Mouse (Mus musculus) neural tube, embryonic 13.5 days (tissue): ENCODE results near the gene Msi2. TPM values are rescaled to one million over a fixed set of nuclear protein-coding genes. Genes with fewer than 3 reads are reported as not detected.
A peak's percentile ranks its signal among the peaks of the same experiment; 100 is the strongest.

Experiments used
- ATAC-seq: fragments of 200-750 bp; cut with Nextera tagmentation; 2 replicates; pipeline ENCODE4 v1.8.0; 2017; ENCODE audit warnings: low read depth, mild to moderate bottlenecking, moderate TSS enrichment, moderate library complexity
- H3K27ac ChIP-seq: fragments of 300-500 bp; sonication (generic); replicated peaks from 2 replicates; pipeline ENCODE4 v1.5.1; 2015; ENCODE audit warnings: moderate library complexity, mild to moderate bottlenecking, inconsistent platforms
- H3K27me3 ChIP-seq: fragments of 300-500 bp; sonication (generic); 2 replicates; pipeline ENCODE4 v1.6.1; 2015; ENCODE audit warnings: mild to moderate bottlenecking, inconsistent platforms
- H3K36me3 ChIP-seq: fragments of 300-500 bp; sonication (generic); 2 replicates; pipeline ENCODE4 v1.6.1; 2015; ENCODE audit warnings: mild to moderate bottlenecking, inconsistent platforms
- H3K4me1 ChIP-seq: fragments of 300-500 bp; sonication (generic); replicated peaks from 2 replicates; pipeline ENCODE4 v1.6.1; 2015; ENCODE audit warnings: inconsistent platforms
- H3K4me2 ChIP-seq: fragments of 300-500 bp; sonication (generic); 2 replicates; pipeline ENCODE4 v1.6.1; 2015; ENCODE audit warnings: inconsistent platforms, mild to moderate bottlenecking, moderate library complexity
- H3K4me3 ChIP-seq: fragments of 300-500 bp; sonication (generic); 2 replicates; pipeline ENCODE4 v1.5.1; 2015; ENCODE audit warnings: mild to moderate bottlenecking, inconsistent platforms
- H3K9ac ChIP-seq: fragments of 300-500 bp; sonication (generic); 2 replicates; pipeline ENCODE4 v1.6.1; 2015; ENCODE audit warnings: moderate library complexity, mild to moderate bottlenecking, inconsistent platforms
- H3K9me3 ChIP-seq: fragments of 300-500 bp; sonication (generic); 2 replicates; pipeline ENCODE4 v1.6.1; 2016; ENCODE audit warnings: inconsistent platforms
- WGBS: fragments of 180-500 bp; shearing (Covaris S2); methylation state at CpG from one replicate; pipeline ENCODE4 v1.1.7; 2015; 5-methylcytosine and 5-hydroxymethylcytosine counted together
- polyA plus RNA-seq: library from polyadenylated mRNA; unstranded; fragments of >200 nt; fragmentation: Nextera tagmentation; extraction: Ambion mirVana; gene quantifications from 2 replicates; pipeline ENCODE4 v1.2.1, GENCODE M21; 2015

The Msi2 gene
- polyA plus RNA-seq = 20.9 and 21.7 TPM in 2 replicates

DNA sequence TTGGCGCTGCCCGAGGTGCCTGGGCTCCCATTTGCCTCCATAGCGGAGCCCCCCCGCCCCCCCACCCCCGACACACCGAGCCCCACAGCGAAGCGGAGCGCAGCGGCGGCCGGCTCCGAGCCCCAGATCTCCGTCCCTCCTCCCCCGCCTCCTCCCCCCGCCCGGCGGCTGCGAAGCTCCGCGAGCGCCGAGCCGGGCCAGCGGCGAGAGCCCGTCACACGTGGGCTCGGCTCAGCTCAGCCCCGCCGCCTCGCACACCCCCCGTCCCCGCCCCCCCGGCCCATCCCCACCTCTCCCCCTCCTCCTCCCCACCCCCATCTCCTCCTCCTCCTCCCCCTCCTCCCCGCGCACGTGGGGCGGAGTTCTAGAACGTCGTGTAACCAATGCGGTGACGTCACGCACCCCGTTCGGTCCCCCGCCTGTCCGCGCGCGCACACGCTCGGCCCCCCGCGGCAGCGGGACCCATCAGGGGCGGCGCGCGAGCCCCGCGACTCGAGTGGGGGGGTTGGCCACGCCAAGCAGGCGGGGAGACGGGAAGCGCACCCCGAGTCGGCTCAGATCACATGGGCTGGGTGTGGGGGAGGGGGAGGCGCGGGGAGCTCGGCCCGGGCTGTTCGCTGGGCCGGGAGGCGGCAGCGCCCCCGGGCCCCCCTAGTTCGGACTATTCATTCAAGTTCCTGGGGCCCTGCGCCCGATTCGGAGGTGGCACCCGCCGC lies at the start of gene Msi2:
Msi2 (minus strand) TSS at position 464 of the 716 bp plus-strand sequence.
- Histone ChIP-seq H3K36me3 (no peaks in the 10 kb centered on the region), H3K27me3 (no peaks in the 10 kb centered on the region), H3K4me2 (peak within 1 kb of the TSS; percentile 89), H3K9me3 (no peaks in the 10 kb centered on the region), H3K27ac (peak within 1 kb of the TSS; percentile 94), H3K4me3 (peak within 1 kb of the TSS; percentile 92), H3K4me1 (peaks cover 58% of the 10 kb centered on the region), H3K9ac (peak within 1 kb of the TSS; percentile 99)
- under 1% methylated on average over 48 of the region's 84 CpGs for WGBS
- peak; percentile 87 for ATAC-seq

DNA sequence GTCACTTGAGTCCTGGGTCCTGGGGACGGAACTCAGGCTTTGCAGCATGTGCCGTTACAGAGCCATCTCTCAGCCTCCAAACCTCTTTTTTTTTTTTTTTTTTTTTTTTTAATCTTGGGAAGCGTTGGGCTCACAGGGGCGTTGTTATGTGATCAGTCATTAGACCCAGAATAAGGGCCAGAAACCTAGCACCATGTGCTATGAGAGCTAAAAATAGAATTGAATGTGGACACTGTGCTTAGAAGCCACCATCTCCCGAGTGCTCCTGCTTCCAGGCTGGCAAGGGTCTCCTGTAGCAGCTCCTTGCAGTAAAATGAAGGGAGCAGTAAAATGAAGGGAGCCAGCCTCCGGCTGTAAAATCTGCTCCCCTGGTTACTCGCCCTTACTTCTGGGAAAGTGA lies 47.3 kb upstream of the Msi2 start:
- Histone ChIP-seq H3K27ac (no peak overlapping the region), H3K4me3 (no peak overlapping the region), H3K27me3 (no peaks in the 10 kb centered on the region), H3K9ac (no peak overlapping the region), H3K4me1 (0 out of 2 replicates have a peak, but pooled peaks cover 4% of the 10 kb centered on the region), H3K36me3 (no peaks in the 10 kb centered on the region), H3K9me3 (no peaks in the 10 kb centered on the region), H3K4me2 (no peak overlapping the region)
- WGBS = 28% methylated on average over 7 of the region's 7 CpGs
- no peak for ATAC-seq

DNA sequence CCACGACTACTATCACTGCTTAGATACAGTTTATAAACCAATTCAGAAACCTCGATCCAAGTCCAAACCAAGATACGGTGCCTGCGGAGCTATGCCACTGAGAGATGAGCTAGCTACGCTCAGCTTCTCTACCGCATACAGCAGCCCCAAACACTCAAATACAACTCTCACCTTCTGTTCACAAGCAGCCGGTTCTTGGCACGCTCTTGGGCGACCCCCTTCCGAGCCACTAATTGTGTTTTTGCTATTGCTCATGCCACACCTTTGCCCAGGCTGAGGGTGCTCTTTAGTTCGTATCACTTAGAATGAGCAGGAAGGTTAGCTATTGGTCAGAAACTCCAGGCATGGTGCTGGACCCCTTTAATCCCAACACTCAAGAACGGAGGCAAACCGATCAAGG lies 45.1 kb upstream of the Msi2 start:
- ATAC-seq = no peak
- no peaks in the 10 kb centered on the region for H3K9me3 ChIP-seq
- no peaks in the 10 kb centered on the region for H3K27me3 ChIP-seq
- 92% methylated on average over 13 of the region's 13 CpGs for WGBS
- no peak overlapping the region for H3K27ac ChIP-seq
- peaks cover 4% of the 10 kb centered on the region; the same call in 1 of the 2 replicates for H3K4me1 ChIP-seq
- H3K4me3 ChIP-seq = no peak overlapping the region
- no peak overlapping the region for H3K4me2 ChIP-seq
- H3K9ac ChIP-seq = no peak overlapping the region
- no peaks in the 10 kb centered on the region for H3K36me3 ChIP-seq

DNA sequence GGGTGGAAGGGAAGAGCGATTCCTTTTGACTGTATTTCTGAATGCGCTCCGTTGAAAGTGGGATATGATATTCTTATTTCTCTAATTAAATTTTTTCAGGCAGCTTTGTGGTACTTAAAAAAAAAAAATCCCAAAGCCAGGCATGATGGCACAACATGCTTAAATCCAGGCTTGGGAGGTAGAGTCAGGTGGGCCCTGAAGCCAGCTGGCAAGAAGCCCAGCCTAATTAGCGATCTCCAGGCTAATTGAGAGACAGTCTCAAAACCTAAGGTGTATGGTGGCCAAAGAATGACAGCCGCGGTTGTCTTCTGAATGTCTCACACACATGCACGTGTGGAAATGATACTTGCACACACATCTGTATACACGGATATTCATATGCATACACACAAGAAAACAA lies 41.2 kb upstream of the Msi2 start:
- no peak overlapping the region for H3K27ac ChIP-seq
- no peak for ATAC-seq

DNA sequence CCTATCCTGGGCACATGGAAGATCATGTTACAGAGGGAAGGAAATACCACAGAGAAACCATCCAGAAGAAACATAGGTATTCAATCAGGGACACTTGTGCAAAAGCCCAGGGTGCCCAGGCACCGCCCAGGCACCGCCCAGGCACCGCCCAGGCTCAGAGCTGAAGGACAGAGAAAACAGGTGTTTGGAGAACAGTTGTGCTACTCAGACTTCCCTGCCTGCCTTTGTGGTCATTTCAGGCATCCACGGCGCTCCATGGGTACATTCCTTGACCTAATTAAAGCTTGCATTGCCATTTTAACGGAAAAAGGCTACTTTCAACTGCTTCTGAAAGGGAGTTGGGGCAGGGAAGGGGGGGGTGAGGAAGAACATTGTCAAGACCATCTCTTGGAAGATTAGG lies 40.1 kb upstream of the Msi2 start:
- 44% methylated on average over 6 of the region's 6 CpGs for WGBS
- no peak overlapping the region for H3K27ac ChIP-seq
- ATAC-seq = no peak
- H3K4me2 ChIP-seq = no peak overlapping the region
- H3K9ac ChIP-seq = no peak overlapping the region
- H3K9me3 ChIP-seq = no peaks in the 10 kb centered on the region
- no peaks in the 10 kb centered on the region for H3K27me3 ChIP-seq
- H3K4me1 ChIP-seq = no peaks in the 10 kb centered on the region; the same call in 1 of the 2 replicates
- H3K36me3 ChIP-seq = no peaks in the 10 kb centered on the region
- H3K4me3 ChIP-seq = no peak overlapping the region

More for the DNA sequence above, 41.2 kb upstream of the Msi2 start:
- no peaks in the 10 kb centered on the region; the same call in 1 of the 2 replicates for H3K4me1 ChIP-seq
- no peaks in the 10 kb centered on the region for H3K27me3 ChIP-seq
- H3K4me3 ChIP-seq = no peak overlapping the region
- H3K9me3 ChIP-seq = no peaks in the 10 kb centered on the region
- no peaks in the 10 kb centered on the region for H3K36me3 ChIP-seq
- H3K4me2 ChIP-seq = no peak overlapping the region
- 89% methylated on average over 8 of the region's 8 CpGs for WGBS
- H3K9ac ChIP-seq = no peak overlapping the region

GRCm38 (mm10) chr11:88745306-88745705 lies 27.0 kb upstream of the Msi2 start:
- Histone ChIP-seq H3K27ac (no peak overlapping the region), H3K4me2 (no peak overlapping the region), H3K36me3 (no peaks in the 10 kb centered on the region), H3K9ac (no peak overlapping the region), H3K9me3 (no peaks in the 10 kb centered on the region), H3K27me3 (no peaks in the 10 kb centered on the region), H3K4me1 (no peaks in the 10 kb centered on the region), H3K4me3 (no peak overlapping the region)
- no peak for ATAC-seq
- WGBS = 91% methylated on average over 12 of the region's 12 CpGs

- no peaks in the 10 kb centered on the region; the same call in 1 of the 2 replicates for H3K9me3 ChIP-seq
- H3K9ac ChIP-seq = no peak overlapping the region
- H3K4me2 ChIP-seq = no peak overlapping the region
- ATAC-seq = no peak
- no peaks in the 10 kb centered on the region for H3K4me1 ChIP-seq
- H3K27me3 ChIP-seq = no peaks in the 10 kb centered on the region
- no peak overlapping the region for H3K27ac ChIP-seq
- H3K36me3 ChIP-seq = no peaks in the 10 kb centered on the region
- WGBS = 89% methylated on average over 13 of the region's 13 CpGs
- H3K4me3 ChIP-seq = no peak overlapping the region
Measured at GRCm38 (mm10) chr11:88739574-88740295, 21.4 kb upstream of the Msi2 start.

- Histone ChIP-seq H3K4me3 (no peak overlapping the region), H3K4me2 (no peak overlapping the region), H3K9me3 (no peaks in the 10 kb centered on the region), H3K9ac (no peak overlapping the region), H3K27ac (peak overlapping the region; percentile 42; the same call in 1 of the 2 replicates), H3K27me3 (no peaks in the 10 kb centered on the region), H3K4me1 (peaks cover 30% of the 10 kb centered on the region), H3K36me3 (no peaks in the 10 kb centered on the region)
- WGBS = 30% methylated on average over 5 of the region's 5 CpGs
- ATAC-seq = no peak
Measured at GRCm38 (mm10) chr11:88729363-88729762, 11.1 kb upstream of the Msi2 start.

- no peak overlapping the region for H3K9ac ChIP-seq
- no peak for ATAC-seq
- H3K27me3 ChIP-seq = no peaks in the 10 kb centered on the region
- H3K4me3 ChIP-seq = no peak overlapping the region
- no peak overlapping the region for H3K4me2 ChIP-seq
- WGBS = 3% methylated on average over 6 of the region's 6 CpGs
- H3K27ac ChIP-seq = peak overlapping the region; percentile 38; the same call in 1 of the 2 replicates
- no peaks in the 10 kb centered on the region for H3K9me3 ChIP-seq
- H3K4me1 ChIP-seq = peaks cover 30% of the 10 kb centered on the region
- no peaks in the 10 kb centered on the region for H3K36me3 ChIP-seq
Measured at GRCm38 (mm10) chr11:88728508-88728890, 10.2 kb upstream of the Msi2 start.

DNA sequence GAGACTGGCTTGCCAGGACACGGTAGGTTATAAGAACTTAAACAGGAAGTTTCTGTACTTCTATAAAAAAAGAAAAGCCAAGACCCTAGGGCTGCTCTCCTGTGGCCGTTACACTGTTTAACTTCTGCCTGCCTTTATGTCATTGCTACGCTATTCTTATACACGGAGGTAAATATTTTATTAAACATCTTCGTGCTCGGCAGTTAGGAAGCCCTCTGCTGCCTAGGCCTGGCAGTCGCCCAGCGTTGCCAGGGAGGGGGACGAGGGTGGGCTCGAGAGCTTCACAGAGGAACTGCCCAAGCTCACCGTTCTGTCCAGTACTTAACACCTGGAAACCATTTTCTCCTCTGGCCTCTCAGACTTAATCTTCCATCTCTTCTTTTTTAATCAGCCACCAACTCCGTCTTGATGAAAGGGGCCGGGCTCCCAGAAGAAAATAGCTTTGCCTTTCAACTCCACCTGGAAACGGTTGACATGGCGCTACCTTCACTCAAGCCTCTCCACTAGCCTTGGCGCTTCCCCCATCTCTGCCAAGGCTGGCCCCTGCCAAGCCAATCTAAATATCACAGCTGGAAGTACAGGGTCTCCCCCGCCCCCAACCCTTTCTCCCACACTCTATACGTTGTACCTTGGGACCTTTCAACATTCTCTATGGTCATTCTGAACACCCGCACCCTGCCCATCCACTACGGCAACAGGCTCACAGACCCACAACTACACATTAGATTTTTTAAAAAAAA lies 9.6 kb upstream of the Msi2 start:
- 62% methylated on average over 20 of the region's 20 CpGs for WGBS
- no peak for ATAC-seq
- H3K36me3 ChIP-seq = no peaks in the 10 kb centered on the region
- H3K27me3 ChIP-seq = no peaks in the 10 kb centered on the region
- no peak overlapping the region for H3K4me3 ChIP-seq
- peaks cover 30% of the 10 kb centered on the region for H3K4me1 ChIP-seq
- peak overlapping the region; percentile 38; the same call in 1 of the 2 replicates for H3K27ac ChIP-seq
- H3K9me3 ChIP-seq = no peaks in the 10 kb centered on the region
- H3K9ac ChIP-seq = no peak overlapping the region
- no peak overlapping the region for H3K4me2 ChIP-seq

GRCm38 (mm10) chr11:88721144-88721636 lies 2.9 kb upstream of the Msi2 start:
- Histone ChIP-seq H3K9me3 (no peaks in the 10 kb centered on the region), H3K9ac (no peak overlapping the region), H3K27me3 (no peaks in the 10 kb centered on the region), H3K4me2 (no peak overlapping the region), H3K4me3 (no peak overlapping the region), H3K36me3 (no peaks in the 10 kb centered on the region), H3K4me1 (peaks cover 31% of the 10 kb centered on the region), H3K27ac (peak overlapping the region; percentile 4; the same call in 1 of the 2 replicates)
- no peak for ATAC-seq
- 66% methylated on average over 10 of the region's 10 CpGs for WGBS
